Mouse (Mus musculus): Measurements from ENCODE around the gene Gm6217. TPM values are rescaled to one million over a fixed set of nuclear protein-coding genes. Genes with fewer than 3 reads are reported as not detected.
"Not testable (repeated sequence)": the region's sequence is repeated elsewhere in the genome, so short reads cannot be mapped to it uniquely, and the experiment has no call there.

Gene Gm6217
- polyA plus RNA-seq, 2 experiments, result not detected

GRCm38 (mm10) chr1:82948601-82949000, 17.4 kb upstream of the Gm6217 start:
- no peak for TF ChIP-seq EP300 (IDR thresholded peaks at IDR 0.05; ENCODE audit: low read depth)
- no peak for TF ChIP-seq CTCF (IDR thresholded peaks at IDR 0.05; ENCODE audit: low read depth)
- Histone ChIP-seq H3K36me3 (replicated peaks; ENCODE audit: control insufficient read depth, insufficient read depth, low read depth) (no peaks in the 10 kb centered on the region), H3K4me2 (ENCODE audit: low read depth) (no peak overlapping the region), H3K9me3 (ENCODE audit: control insufficient read depth, low read length) (no peaks in the 10 kb centered on the region), H3K9ac (replicated peaks) (no peak overlapping the region), H3K27me3 (ENCODE audit: control insufficient read depth, insufficient read depth, low read length) (no peaks in the 10 kb centered on the region), H3K4me1 (replicated peaks; ENCODE audit: control insufficient read depth in 2 of 2, insufficient read depth in 2 of 2, low read length in 1 of 2) (no peaks in the 10 kb centered on the region), H3K27ac (no peak overlapping the region), H3K4me3 (ENCODE audit: insufficient read depth in 1 of 2, low read depth in 2 of 2, low read length in 2 of 2) (no peak overlapping the region)
- DNase-seq (ENCODE audit: low read depth in 3 of 3, low spot score in 3 of 3) (no peak), ATAC-seq (ENCODE audit: insufficient read depth) (no peak)
- 52% methylated on average over 2 of the region's 2 CpGs for WGBS (ENCODE audit: insufficient replicate concordance)

DNA sequence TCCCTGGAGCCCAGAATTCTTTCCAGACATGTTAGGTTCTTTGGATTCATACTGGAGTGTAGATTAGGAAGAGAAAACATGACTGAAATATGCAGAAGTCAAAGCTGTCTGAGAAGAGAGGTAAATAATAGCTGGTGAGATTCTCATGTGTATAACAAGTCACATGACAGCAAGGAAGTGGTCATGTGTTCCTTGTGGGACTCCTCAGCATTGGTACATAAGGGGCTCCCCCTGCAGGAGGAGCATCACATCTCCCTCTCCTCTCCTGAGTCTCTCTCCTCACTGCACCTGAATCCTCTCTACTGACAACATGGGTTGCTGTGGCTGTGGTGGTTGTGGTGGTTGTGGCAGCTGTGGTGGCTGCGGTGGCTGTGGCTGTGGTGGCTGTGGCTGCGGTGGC, 14.8 kb upstream of the Gm6217 start:
- H3K4me1 ChIP-seq (replicated peaks; ENCODE audit: control insufficient read depth in 2 of 2, insufficient read depth in 2 of 2, low read length in 1 of 2); H3K4me3 ChIP-seq (ENCODE audit: insufficient read depth in 1 of 2, low read depth in 2 of 2, low read length in 2 of 2); H3K27ac ChIP-seq; H3K36me3 ChIP-seq (replicated peaks; ENCODE audit: control insufficient read depth, insufficient read depth, low read depth); H3K4me2 ChIP-seq (ENCODE audit: low read depth); DNase-seq (ENCODE audit: low read depth in 3 of 3, low spot score in 3 of 3); H3K9ac ChIP-seq (replicated peaks); H3K9me3 ChIP-seq (ENCODE audit: control insufficient read depth, low read length); H3K27me3 ChIP-seq (ENCODE audit: control insufficient read depth, insufficient read depth, low read length); ATAC-seq (ENCODE audit: insufficient read depth): not testable (repeated sequence)
- WGBS (ENCODE audit: insufficient replicate concordance), result 100% methylated on average over 1 of the region's 2 CpGs

DNA sequence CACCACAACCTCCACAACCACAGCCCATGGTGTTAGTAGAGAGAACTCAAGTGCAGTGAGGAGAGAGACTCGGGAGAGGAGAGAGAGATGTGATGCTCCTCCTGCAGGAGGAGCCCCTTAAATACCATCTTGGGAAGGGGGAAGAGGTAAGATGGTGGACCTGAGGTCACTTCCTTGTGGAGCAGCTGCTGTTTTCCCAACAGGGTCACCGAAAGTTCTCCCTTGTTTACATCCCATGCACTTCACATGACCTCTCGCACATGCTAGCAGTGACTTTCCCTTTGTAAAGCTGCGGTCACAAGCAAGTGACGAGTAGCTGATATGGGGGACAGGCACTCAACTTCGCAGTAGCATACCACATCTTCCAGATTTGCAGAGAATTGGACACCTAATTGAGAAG, 12.1 kb upstream of the Gm6217 start, which contains the start of gene A030003K21Rik:
A030003K21Rik (minus strand) TSS at position 94 of the 400 bp plus-strand sequence.
- not testable (repeated sequence) for H3K27me3 ChIP-seq (ENCODE audit: control insufficient read depth, insufficient read depth, low read length); ATAC-seq (ENCODE audit: insufficient read depth); H3K4me3 ChIP-seq (ENCODE audit: insufficient read depth in 1 of 2, low read depth in 2 of 2, low read length in 2 of 2); H3K36me3 ChIP-seq (replicated peaks; ENCODE audit: control insufficient read depth, insufficient read depth, low read depth); DNase-seq (ENCODE audit: low read depth in 3 of 3, low spot score in 3 of 3); H3K4me1 ChIP-seq (replicated peaks; ENCODE audit: control insufficient read depth in 2 of 2, insufficient read depth in 2 of 2, low read length in 1 of 2); H3K9me3 ChIP-seq (ENCODE audit: control insufficient read depth, low read length); H3K4me2 ChIP-seq (ENCODE audit: low read depth); H3K27ac ChIP-seq; H3K9ac ChIP-seq (replicated peaks)
- no CpG with 5 or more reads among the region's 6 CpGs for WGBS (ENCODE audit: insufficient replicate concordance)

- not testable (repeated sequence) for H3K4me3 ChIP-seq (ENCODE audit: insufficient read depth in 1 of 2, low read depth in 2 of 2, low read length in 2 of 2); H3K27ac ChIP-seq; DNase-seq (ENCODE audit: low read depth in 3 of 3, low spot score in 3 of 3); H3K9ac ChIP-seq (replicated peaks); H3K36me3 ChIP-seq (replicated peaks; ENCODE audit: control insufficient read depth, insufficient read depth, low read depth); H3K4me1 ChIP-seq (replicated peaks; ENCODE audit: control insufficient read depth in 2 of 2, insufficient read depth in 2 of 2, low read length in 1 of 2); H3K27me3 ChIP-seq (ENCODE audit: control insufficient read depth, insufficient read depth, low read length); ATAC-seq (ENCODE audit: insufficient read depth); H3K4me2 ChIP-seq (ENCODE audit: low read depth); H3K9me3 ChIP-seq (ENCODE audit: control insufficient read depth, low read length)
- WGBS (ENCODE audit: insufficient replicate concordance), result 49% methylated on average over 1 of the region's 2 CpGs
Observed at GRCm38 (mm10) chr1:82942505-82942904, 11.3 kb upstream of the Gm6217 start.

- Histone ChIP-seq H3K4me2 (ENCODE audit: low read depth) (no peak overlapping the region), H3K9me3 (ENCODE audit: control insufficient read depth, low read length) (no peaks in the 10 kb centered on the region), H3K27me3 (ENCODE audit: control insufficient read depth, insufficient read depth, low read length) (no peaks in the 10 kb centered on the region), H3K4me3 (ENCODE audit: insufficient read depth in 1 of 2, low read depth in 2 of 2, low read length in 2 of 2) (no peak overlapping the region), H3K9ac (replicated peaks) (no peak overlapping the region), H3K36me3 (replicated peaks; ENCODE audit: control insufficient read depth, insufficient read depth, low read depth) (no peaks in the 10 kb centered on the region), H3K27ac (no peak overlapping the region), H3K4me1 (replicated peaks; ENCODE audit: control insufficient read depth in 2 of 2, insufficient read depth in 2 of 2, low read length in 1 of 2) (no peaks in the 10 kb centered on the region)
- 76% methylated on average over 5 of the region's 5 CpGs for WGBS (ENCODE audit: insufficient replicate concordance)
- DNase-seq (ENCODE audit: low read depth in 3 of 3, low spot score in 3 of 3) (no peak), ATAC-seq (ENCODE audit: insufficient read depth) (no peak)
- TF ChIP-seq EP300 (IDR thresholded peaks at IDR 0.05; ENCODE audit: low read depth), result no peak
- no peak for TF ChIP-seq CTCF (IDR thresholded peaks at IDR 0.05; ENCODE audit: low read depth)
Observed at GRCm38 (mm10) chr1:82938666-82939065, 7.5 kb upstream of the Gm6217 start.

DNA sequence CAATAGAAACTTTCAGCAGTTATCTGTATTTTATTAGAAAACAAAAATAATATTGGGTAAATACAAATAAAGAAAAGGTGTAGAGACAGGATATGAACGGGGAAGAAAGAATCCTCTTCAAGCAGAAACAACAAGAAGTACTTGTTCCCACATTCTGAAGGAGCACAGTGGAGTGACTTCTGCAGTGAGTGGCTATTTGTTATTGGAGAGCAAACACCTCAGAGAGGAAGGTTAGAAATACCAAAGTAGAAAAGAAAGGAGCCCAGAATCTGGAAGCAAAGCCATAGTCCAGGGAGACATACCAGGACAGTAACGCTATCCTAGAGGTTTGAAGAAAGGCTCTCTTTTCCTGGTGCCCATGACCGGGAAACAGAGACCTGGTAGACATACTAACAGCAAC, 641 bp downstream of the Gm6217 start:
- DNase-seq (ENCODE audit: low read depth in 3 of 3, low spot score in 3 of 3); H3K9me3 ChIP-seq (ENCODE audit: control insufficient read depth, low read length); H3K4me2 ChIP-seq (ENCODE audit: low read depth); H3K27ac ChIP-seq; H3K4me1 ChIP-seq (replicated peaks; ENCODE audit: control insufficient read depth in 2 of 2, insufficient read depth in 2 of 2, low read length in 1 of 2); H3K9ac ChIP-seq (replicated peaks); H3K4me3 ChIP-seq (ENCODE audit: insufficient read depth in 1 of 2, low read depth in 2 of 2, low read length in 2 of 2); H3K27me3 ChIP-seq (ENCODE audit: control insufficient read depth, insufficient read depth, low read length); H3K36me3 ChIP-seq (replicated peaks; ENCODE audit: control insufficient read depth, insufficient read depth, low read depth); ATAC-seq (ENCODE audit: insufficient read depth): not testable (repeated sequence)
- 61% methylated on average over 2 of the region's 3 CpGs for WGBS (ENCODE audit: insufficient replicate concordance)

Measured in liver, embryonic 14.5 days (tissue).